Mouse (Mus musculus): ENCODE data around the gene Dkk2.

The Dkk2 gene

DNA sequence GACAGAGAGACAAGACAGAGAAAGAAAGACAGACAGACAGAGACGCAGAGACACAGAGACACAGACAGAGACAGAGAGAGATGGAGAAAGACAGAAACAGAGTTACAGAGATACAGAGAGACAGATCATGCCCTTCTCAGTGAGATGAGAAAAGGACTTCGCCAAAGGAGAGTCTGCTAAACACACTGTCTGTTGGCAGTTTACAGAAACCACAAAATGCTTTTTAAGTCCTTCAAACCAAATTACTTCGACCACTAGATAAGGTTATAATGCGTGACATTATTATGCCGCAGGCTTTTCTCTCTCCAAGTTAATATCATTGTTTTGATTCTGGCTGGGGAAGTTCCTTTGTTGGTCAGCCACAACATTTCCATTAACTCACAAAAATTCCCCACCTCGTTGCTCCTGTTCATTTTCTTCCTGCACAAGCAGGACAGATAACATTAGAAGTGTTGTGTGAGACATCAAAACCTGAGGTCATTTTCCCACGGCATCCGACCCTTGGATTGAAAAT is 40.2 kb downstream of the Dkk2 start:
- no peak for DNase-seq (ENCODE audit: low spot score)

DNA sequence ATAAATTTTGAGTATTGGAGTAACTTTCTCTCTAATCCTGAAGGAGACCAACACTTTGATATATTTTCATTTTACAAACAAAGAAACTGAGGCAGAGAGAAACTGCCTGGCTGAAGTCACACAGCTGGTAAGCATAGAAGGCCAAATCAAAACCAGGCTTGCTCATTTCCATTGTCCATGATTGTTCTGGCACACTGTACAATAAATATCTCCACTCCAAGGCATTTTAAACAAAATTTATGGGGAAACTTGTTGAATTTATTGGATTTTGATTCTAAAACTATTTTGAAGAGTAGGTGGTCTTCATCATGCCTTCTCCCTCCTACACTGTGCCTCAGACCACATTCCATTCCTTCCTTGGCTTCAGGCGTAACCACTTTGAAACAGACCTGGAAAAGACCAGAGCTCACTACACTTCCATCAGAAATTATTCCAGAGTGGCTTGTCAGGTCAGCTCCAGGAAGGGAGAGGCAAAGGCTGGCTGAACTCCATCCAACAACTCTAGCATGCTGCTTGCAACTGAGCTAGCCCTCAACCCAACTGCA is 44.7 kb downstream of the Dkk2 start:
- DNase-seq (ENCODE audit: low spot score): no peak

DNA sequence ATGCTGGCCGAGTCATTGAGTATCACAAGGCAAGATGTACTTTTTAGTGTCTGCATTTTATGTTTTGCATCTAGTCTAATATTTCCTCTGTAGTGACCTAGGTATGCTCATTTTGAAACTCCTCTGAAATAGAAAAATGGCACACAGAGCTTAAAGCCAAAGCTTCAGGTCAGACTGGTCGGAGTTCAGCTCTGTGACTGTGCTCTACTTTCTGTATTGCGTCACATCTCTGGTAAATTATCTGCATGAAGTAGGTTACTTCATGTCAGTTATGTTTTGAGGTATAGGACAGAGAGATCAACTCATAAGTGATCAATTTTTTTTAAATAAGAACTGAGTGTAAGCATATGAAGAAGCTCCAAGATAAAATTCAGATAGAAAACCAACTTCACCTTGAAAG is 45.7 kb downstream of the Dkk2 start:
- no peak for DNase-seq (ENCODE audit: low spot score)

DNA sequence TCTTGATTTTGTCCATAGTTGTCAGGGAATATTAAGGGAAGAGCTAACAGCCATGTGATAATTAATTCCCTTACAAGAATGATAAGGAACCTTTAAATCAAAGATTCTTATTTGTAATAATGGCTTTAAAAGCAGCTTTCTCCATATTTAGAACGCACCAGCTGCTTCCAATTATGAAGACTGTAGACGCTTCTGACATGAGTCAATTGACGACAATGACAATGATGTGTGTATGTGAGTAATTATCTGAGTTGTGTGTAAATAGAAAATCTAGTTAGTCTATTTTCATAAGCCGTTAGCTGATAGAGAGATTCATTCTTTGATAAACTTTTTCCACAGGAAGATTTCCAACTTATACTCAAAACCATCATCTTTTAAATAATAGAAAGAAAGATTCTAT is 46.8 kb downstream of the Dkk2 start:
- DNase-seq (ENCODE audit: low spot score): no peak

DNA sequence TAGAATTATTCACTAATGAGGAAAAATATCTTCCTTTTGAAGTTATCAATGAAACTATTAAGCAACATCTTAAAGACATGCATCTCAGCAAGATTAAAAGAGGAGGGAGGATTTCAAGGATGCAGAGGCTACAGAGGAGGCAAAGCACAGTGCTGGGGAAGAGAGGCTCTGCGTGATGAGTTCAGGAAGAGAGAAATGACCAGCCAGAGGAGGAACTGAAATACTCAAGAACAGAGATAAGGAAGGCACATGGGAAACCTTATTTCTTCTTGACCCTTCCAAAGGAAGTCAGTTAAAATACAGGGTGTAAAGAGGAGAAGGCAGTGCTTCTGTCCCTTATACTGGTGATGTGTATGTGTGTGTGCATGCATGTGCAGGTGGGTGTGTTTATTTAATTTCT is 49.4 kb downstream of the Dkk2 start:
- no peak for DNase-seq (ENCODE audit: low spot score)

DNA sequence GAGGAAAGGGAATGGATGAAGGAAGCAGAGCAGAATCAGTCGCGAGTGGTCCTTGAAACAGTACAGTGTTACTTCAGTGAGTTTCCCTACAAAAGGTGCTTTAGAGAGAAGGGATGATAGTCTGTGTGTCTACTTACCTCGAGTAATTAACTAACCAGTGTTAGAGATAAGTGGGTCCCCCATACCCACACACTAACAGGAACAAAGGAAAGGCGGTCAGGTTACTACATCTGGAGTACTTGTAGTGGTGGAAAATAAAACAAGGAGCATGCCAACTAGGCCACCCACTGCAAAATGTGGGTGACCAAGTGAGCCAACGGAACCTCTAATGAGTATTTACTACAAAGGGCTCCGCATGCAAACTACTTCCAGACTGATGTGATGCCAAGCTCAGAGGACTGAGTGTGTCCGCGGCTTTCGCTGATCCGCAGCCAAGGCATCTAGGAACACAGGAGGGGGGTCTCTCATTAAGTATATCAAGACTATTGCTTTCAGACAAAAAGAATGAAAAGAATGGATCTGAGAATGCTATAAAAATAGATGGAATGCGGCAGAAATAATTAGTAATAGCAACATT is 52.8 kb downstream of the Dkk2 start:
- DNase-seq (ENCODE audit: low spot score): no peak

DNA sequence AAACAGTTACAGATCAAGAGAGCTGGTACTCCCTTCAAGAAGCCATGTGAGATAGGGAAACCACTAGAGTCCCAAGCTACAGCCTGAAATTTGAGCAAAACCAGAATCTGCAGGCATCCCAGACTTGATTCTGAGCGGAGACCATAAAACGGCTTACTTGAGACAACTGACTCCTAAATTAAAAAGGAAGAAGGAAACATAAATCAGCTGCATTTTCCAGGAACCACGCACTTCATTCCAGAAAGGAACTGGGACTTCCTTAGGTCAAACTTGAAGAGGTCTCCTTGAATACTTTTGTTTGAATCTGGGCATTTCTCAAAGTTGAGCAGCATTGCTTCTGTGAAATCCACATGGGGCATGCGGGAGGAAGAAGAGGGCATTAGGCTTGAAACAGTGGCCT is 55.9 kb downstream of the Dkk2 start:
- no peak for DNase-seq (ENCODE audit: low spot score)

DNA sequence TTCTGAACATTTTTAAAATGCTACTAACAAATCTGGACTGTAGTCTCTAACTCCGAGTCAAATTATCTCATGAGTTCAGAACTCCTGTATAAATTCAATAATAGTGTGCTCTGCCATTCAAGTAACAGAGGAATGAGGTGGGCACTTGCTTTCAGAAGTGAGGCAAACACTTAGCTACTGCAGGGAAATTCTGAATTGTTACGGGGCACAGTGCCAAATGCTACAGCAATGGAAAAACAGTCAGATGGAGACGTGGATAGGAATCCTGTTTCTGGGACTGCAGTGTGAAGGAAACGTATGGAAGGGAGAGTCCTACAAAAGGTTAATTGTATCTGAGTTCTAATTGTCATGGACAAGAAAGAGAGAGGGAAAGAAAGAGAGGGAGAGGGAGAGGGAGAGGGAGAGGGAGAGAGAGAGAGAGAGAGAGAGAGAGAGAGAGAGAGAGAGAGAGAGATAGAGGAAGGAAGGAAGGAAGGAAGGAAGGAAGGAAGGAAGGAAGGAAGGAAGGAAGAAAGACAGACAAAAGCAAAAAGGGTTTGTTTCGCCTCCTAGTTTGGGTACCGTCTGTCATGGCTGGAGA is 64.4 kb downstream of the Dkk2 start:
- DNase-seq (ENCODE audit: low spot score): no peak

DNA sequence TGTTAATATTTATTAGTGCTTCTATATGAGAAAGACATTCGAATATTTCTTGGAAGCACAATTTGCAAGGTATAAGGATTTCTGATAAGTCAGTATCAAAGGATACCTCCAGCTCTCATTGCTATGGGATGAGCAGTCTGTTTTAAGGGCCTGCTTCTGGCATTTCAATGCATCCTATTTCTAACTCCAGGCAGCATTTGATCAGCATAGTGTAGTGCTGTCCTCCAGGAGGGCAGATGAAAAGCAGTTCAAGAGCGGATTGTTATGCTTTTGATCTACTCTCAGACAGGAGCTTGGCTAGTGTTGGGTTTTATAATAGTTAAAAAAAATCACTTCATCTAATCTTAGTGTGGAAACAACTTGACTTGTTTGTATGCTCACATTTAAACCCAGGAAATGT is 73.7 kb downstream of the Dkk2 start:
- DNase-seq (ENCODE audit: low spot score): no peak

DNA sequence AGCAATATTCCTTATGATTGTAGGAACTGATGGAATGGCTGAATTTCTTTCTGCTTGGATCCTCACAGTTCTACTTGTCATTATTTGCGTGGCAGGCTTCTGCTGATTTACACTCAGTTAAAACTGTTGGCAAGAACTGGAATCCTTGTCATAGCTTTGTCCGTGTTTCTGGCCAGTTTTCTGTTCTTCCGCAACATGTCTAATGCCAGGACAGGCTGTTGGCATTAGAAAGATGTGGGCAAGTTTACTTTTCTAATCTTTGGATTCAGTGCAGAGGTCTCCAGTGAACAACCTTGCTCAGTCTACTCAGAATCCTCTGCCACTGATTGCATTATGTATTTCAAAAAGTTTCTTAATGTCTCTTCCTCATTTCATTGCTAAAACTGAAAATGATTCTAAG is 83.8 kb downstream of the Dkk2 start:
- DNase-seq (ENCODE audit: low spot score): no peak

DNA sequence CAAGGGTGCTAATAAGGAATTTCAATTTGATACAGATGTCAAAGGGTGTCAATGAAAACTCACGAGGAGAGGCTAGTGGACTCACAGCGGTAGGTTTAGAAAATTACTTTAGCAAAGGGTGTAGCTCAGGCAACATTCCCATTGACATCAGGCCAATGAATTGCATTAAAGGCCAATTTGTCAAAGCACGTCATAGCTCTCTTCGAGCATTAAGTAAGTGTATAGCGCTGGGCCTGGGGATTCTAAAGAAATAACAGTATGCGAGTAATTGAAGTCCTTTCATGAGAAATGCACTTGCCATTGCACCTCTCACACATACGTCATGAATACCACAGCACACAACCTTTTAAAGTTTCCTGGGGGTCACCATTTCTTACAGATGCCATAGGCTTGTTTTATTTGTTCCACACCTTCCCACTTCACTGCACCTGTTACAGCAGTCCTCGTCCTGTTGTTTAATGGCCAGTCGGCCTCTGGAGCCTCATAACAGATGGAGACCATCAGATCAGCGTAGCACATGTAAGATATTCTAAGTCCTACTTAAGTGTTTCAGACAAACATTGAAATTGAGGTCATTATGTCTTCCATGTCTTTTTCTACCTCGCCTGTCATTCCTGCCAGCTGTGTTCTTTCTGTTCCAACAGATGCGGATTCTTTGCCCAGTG is 101.9 kb downstream of the Dkk2 start:
- no peak for DNase-seq (ENCODE audit: low spot score)

DNA sequence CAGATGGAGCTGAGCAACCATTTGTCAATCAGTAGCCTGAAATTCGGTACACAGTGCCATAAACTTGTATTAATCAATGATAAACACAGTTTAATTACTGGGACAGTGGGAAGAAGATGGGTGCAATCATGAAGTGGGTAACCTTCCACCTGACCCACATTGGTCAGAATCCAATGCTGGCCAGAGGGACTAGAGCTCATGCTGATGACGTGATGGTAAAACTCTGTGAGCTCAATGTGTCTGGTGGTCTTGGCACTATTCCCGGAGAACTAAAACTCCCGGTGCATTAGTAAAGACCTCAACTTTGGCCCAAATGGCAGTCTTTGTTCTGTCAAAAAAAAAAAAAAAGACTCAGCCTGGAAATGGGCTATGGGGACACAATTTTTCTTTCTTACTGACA is 116.9 kb downstream of the Dkk2 start:
- DNase-seq (ENCODE audit: low spot score): no peak

DNA sequence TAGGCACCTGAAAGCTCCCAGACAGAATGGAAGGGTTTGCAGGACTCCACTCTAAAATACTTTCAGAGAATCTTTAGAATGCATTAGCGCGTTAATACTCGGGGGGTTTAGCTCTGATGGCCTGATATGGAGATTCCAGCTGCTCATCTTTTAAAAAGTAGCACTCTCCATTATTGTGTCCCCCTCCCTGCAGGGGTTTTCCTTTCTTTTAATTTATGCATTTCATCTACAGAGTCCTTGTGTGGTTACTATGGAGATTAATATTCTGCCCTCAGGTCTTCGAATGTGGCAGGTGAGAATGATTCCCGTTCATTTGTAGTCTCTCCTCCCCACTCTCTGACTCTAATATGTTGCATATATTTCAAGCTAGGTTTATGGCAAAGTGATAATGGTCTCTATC is 117.6 kb downstream of the Dkk2 start:
- DNase-seq (ENCODE audit: low spot score): no peak

DNA sequence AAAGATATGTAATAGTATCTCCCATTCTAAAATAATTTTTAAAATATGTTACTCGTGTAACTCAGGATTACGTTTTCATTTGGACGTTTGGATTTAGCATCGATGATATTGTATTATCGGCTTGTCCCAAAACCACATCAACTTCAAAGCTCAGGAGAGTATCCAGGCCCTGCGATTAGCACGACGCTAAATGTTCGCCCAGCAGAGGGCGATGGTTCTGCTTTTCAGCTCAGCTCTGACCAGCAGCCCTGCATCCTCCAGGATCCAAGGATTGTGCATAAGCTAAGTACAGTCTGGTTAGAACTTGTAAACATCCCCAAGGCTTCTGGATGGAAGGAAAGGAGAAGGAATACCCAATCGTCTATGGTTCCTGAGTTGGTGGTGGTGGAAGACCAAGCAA is 122.4 kb downstream of the Dkk2 start:
- DNase-seq (ENCODE audit: low spot score): no peak

DNA sequence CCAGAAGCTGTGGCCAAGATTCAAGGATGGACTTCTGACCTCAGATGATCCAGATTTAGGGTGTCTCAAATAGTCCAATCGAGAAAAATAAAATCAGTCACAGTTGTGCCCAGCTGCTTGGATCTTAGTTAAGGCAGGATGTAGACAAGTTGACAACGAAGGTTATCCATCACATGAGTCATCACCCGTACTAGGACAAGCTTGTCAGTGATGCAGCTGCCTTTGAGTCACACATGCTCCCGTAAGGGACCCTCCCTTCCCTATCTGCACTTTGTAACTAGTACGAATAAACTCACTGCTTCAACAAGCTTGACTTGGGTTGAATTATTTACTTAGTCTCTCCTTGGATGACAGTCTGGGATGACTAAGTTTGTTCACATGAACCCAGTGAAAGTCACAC is 126.2 kb downstream of the Dkk2 start:
- DNase-seq (ENCODE audit: low spot score): no peak

DNA sequence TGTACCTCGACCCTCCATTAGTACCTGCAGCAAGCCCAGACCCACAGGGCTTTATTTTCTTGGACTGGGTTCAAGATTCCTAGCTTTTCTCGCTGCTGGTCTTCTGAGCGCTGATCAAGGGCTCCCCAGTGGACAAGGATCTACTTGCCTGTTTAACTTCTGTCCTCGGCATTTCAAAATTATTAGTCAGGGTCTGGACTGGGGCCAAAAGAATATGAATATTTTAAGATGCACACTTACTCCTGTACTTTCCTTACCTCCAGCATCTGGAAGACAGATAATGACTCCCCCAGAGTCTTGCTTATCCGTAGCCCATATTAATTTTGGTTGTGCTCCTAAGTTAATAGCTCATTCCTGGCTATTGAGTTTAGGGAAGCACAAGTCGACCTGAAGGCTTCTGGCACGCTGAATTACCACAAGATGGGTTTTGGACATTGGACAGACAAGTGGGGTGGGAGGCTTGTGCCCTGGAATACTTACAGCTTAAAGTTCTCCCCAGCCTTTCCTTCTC is 134.9 kb downstream of the Dkk2 start:
- DNase-seq (ENCODE audit: low spot score): no peak

DNA sequence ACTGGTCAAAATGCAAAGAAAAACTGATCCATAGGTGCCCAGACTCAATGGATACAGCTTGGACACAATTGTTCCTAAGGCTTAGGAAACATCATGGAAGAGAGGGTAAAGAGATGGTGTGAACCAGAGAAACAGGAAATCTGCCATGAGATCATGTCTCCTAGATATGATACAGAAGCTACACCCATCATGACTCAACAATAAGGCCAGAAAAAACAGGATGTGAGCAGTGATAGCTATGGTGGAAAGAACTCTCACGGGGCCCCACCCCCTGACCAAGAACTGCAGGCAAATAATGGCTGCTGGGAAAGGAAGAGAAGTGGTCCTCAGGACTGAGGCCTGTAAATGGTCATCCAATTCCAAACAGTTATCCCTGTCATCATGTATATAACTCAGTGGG is 142.5 kb downstream of the Dkk2 start:
- no peak for DNase-seq (ENCODE audit: low spot score)
